Mouse (Mus musculus) liver, embryonic 12.5 days (tissue): ENCODE measurements around the gene Mlycd. TPM values are rescaled to one million over a fixed set of nuclear protein-coding genes. Genes with fewer than 3 reads are reported as not detected.

Experiments used
- ATAC-seq: fragments of 200-750 bp; cut with Nextera tagmentation; 2 replicates; pipeline ENCODE4 v1.8.0; 2017; ENCODE audit warnings: moderate number of reproducible peaks, mild to moderate bottlenecking, moderate library complexity
- H3K27ac ChIP-seq: fragments of 300-500 bp; sonication (generic); 2 replicates; pipeline ENCODE4 v1.5.1; 2016; ENCODE audit warnings: mild to moderate bottlenecking
- H3K27me3 ChIP-seq: fragments of 300-500 bp; sonication (generic); replicated peaks from 2 replicates; pipeline ENCODE4 v1.6.1; 2016; ENCODE audit warnings: mild to moderate bottlenecking, moderate library complexity
- H3K36me3 ChIP-seq: fragments of 300-500 bp; sonication (generic); 2 replicates; pipeline ENCODE4 v1.6.1; 2016; ENCODE audit warnings: mild to moderate bottlenecking, moderate library complexity
- H3K4me1 ChIP-seq: fragments of 300-500 bp; sonication (generic); 2 replicates; pipeline ENCODE4 v1.6.1; 2016
- H3K4me2 ChIP-seq: fragments of 300-500 bp; sonication (generic); 2 replicates; pipeline ENCODE4 v1.6.1; 2016; ENCODE audit warnings: mild to moderate bottlenecking, moderate library complexity
- H3K4me3 ChIP-seq: fragments of 300-500 bp; sonication (generic); 2 replicates; pipeline ENCODE4 v1.5.1; 2016; ENCODE audit warnings: mild to moderate bottlenecking, moderate library complexity
- H3K9ac ChIP-seq: fragments of 300-500 bp; sonication (generic); 2 replicates; pipeline ENCODE4 v1.6.1; 2016; ENCODE audit warnings: mild to moderate bottlenecking, moderate library complexity
- H3K9me3 ChIP-seq: fragments of 300-500 bp; sonication (generic); replicated peaks from 2 replicates; pipeline ENCODE4 v1.6.1; 2016; ENCODE audit warnings: mild to moderate bottlenecking, moderate library complexity
- WGBS: fragments of 180-500 bp; shearing (Covaris S2); methylation state at CpG from one replicate; pipeline ENCODE4 v1.1.7; 2016; ENCODE audit not compliant: insufficient replicate concordance; 5-methylcytosine and 5-hydroxymethylcytosine counted together
- polyA plus RNA-seq: library from polyadenylated mRNA; unstranded; fragments of >200 nt; fragmentation: Nextera tagmentation; extraction: Ambion mirVana; gene quantifications from 2 replicates; pipeline ENCODE4 v1.2.1, GENCODE M21; 2016

The Mlycd gene
- polyA plus RNA-seq, 1 experiment from 2014 or later = 11.7 TPM

- H3K36me3 ChIP-seq = no peaks in the 10 kb centered on the region
- ATAC-seq = no peak
- peaks cover 55% of the 10 kb centered on the region for H3K4me1 ChIP-seq
- H3K4me3 ChIP-seq = no peak overlapping the region
- 31% methylated on average over 10 of the region's 10 CpGs for WGBS
- H3K4me2 ChIP-seq = no peak overlapping the region
- H3K9me3 ChIP-seq = no peaks in the 10 kb centered on the region
- H3K27ac ChIP-seq = peak overlapping the region; percentile 57; the same call in 1 of the 2 replicates
- no peak overlapping the region; the same call in 1 of the 2 replicates for H3K9ac ChIP-seq
- peaks cover 7% of the 10 kb centered on the region; the same call in 1 of the 2 replicates for H3K27me3 ChIP-seq
These were observed 30.9 kb downstream of the Mlycd start for GRCm38 (mm10) chr8:119425533-119425932.

GRCm38 (mm10) chr8:119426069-119426735 is 31.5 kb downstream of the Mlycd start:
- 57% methylated on average over 6 of the region's 6 CpGs for WGBS
- peaks cover 60% of the 10 kb centered on the region for H3K4me1 ChIP-seq
- no peak overlapping the region for H3K9ac ChIP-seq
- peak overlapping the region; percentile 13; the same call in 1 of the 2 replicates for H3K4me2 ChIP-seq
- H3K27me3 ChIP-seq = peaks cover 2% of the 10 kb centered on the region; the same call in 1 of the 2 replicates
- H3K4me3 ChIP-seq = no peak overlapping the region
- H3K9me3 ChIP-seq = no peaks in the 10 kb centered on the region
- no peaks in the 10 kb centered on the region for H3K36me3 ChIP-seq
- peak overlapping the region; percentile 57 for H3K27ac ChIP-seq
- ATAC-seq = no peak

- H3K9me3 ChIP-seq = no peaks in the 10 kb centered on the region
- H3K4me2 ChIP-seq = no peak overlapping the region
- H3K36me3 ChIP-seq = no peaks in the 10 kb centered on the region
- WGBS = 63% methylated on average over 12 of the region's 12 CpGs
- H3K4me1 ChIP-seq = peaks cover 62% of the 10 kb centered on the region
- ATAC-seq = no peak
- H3K27ac ChIP-seq = no peak overlapping the region
- H3K9ac ChIP-seq = no peak overlapping the region
- H3K4me3 ChIP-seq = no peak overlapping the region
- no peaks in the 10 kb centered on the region for H3K27me3 ChIP-seq
These were observed 33.1 kb downstream of the Mlycd start for GRCm38 (mm10) chr8:119427634-119428349.

GRCm38 (mm10) chr8:119428350-119428740 is 33.7 kb downstream of the Mlycd start:
- Histone ChIP-seq H3K4me3 (no peak overlapping the region), H3K27me3 (no peaks in the 10 kb centered on the region), H3K4me2 (no peak overlapping the region), H3K9me3 (no peaks in the 10 kb centered on the region), H3K27ac (no peak overlapping the region), H3K9ac (no peak overlapping the region), H3K36me3 (no peaks in the 10 kb centered on the region), H3K4me1 (peaks cover 62% of the 10 kb centered on the region)
- 57% methylated on average over 7 of the region's 7 CpGs for WGBS
- no peak for ATAC-seq

- Histone ChIP-seq H3K27ac (no peak overlapping the region), H3K9me3 (no peaks in the 10 kb centered on the region), H3K4me1 (peaks cover 57% of the 10 kb centered on the region), H3K4me3 (no peak overlapping the region), H3K4me2 (no peak overlapping the region), H3K9ac (no peak overlapping the region), H3K27me3 (no peaks in the 10 kb centered on the region), H3K36me3 (no peaks in the 10 kb centered on the region)
- no peak for ATAC-seq
- WGBS = 58% methylated on average over 5 of the region's 5 CpGs
These were observed 34.2 kb downstream of the Mlycd start for GRCm38 (mm10) chr8:119428766-119429327.

GRCm38 (mm10) chr8:119429552-119429951 is 34.9 kb downstream of the Mlycd start:
- H3K4me1 ChIP-seq = peaks cover 51% of the 10 kb centered on the region
- whole genome bisulfite sequencing = 66% methylated on average over 3 of the region's 3 CpGs
- no peak overlapping the region; the same call in 1 of the 2 replicates for H3K27ac ChIP-seq
- H3K9ac ChIP-seq = no peak overlapping the region
- no peaks in the 10 kb centered on the region for H3K36me3 ChIP-seq
- no peaks in the 10 kb centered on the region for H3K9me3 ChIP-seq
- ATAC-seq = no peak
- H3K27me3 ChIP-seq = no peaks in the 10 kb centered on the region
- H3K4me2 ChIP-seq = no peak overlapping the region
- no peak overlapping the region for H3K4me3 ChIP-seq

- ATAC-seq = no peak
- Histone ChIP-seq H3K4me1 (peaks cover 48% of the 10 kb centered on the region), H3K4me3 (no peak overlapping the region), H3K4me2 (no peak overlapping the region), H3K36me3 (no peaks in the 10 kb centered on the region), H3K9ac (no peak overlapping the region), H3K27me3 (no peaks in the 10 kb centered on the region), H3K9me3 (no peaks in the 10 kb centered on the region), H3K27ac (peak overlapping the region; percentile 23; the same call in 1 of the 2 replicates)
- WGBS = 62% methylated on average over 8 of the region's 8 CpGs
These were observed 35.6 kb downstream of the Mlycd start for GRCm38 (mm10) chr8:119430250-119430649.

- Histone ChIP-seq H3K4me3 (no peak overlapping the region), H3K4me1 (peaks cover 44% of the 10 kb centered on the region), H3K36me3 (no peaks in the 10 kb centered on the region), H3K9ac (no peak overlapping the region), H3K27me3 (no peaks in the 10 kb centered on the region), H3K4me2 (no peak overlapping the region), H3K27ac (0 out of 2 replicates have a peak overlapping the region, but pooled peaks have one; percentile 23), H3K9me3 (no peaks in the 10 kb centered on the region)
- no peak for ATAC-seq
- 75% methylated on average over 7 of the region's 7 CpGs for WGBS
These were observed 36.0 kb downstream of the Mlycd start for GRCm38 (mm10) chr8:119430690-119431089.

GRCm38 (mm10) chr8:119432372-119432771 is 37.7 kb downstream of the Mlycd start:
- WGBS = 65% methylated on average over 3 of the region's 3 CpGs
- Histone ChIP-seq H3K36me3 (no peaks in the 10 kb centered on the region), H3K9ac (no peak overlapping the region), H3K27me3 (no peaks in the 10 kb centered on the region), H3K4me2 (no peak overlapping the region), H3K4me1 (peaks cover 45% of the 10 kb centered on the region), H3K9me3 (no peaks in the 10 kb centered on the region), H3K4me3 (no peak overlapping the region), H3K27ac (peak overlapping the region; percentile 70)
- ATAC-seq = peak; percentile 68

- Histone ChIP-seq H3K36me3 (no peaks in the 10 kb centered on the region), H3K9me3 (no peaks in the 10 kb centered on the region), H3K4me2 (no peak within 1 kb of the TSS), H3K4me3 (no peak within 1 kb of the TSS), H3K4me1 (peaks cover 36% of the 10 kb centered on the region), H3K9ac (no peak within 1 kb of the TSS), H3K27me3 (no peaks in the 10 kb centered on the region), H3K27ac (peak within 1 kb of the TSS; percentile 62)
- ATAC-seq = no peak
- WGBS = 75% methylated on average over 13 of the region's 13 CpGs
These were observed 39.0 kb downstream of the Mlycd start, which contains the start of gene Osgin1 for GRCm38 (mm10) chr8:119433582-119434174. Gene Osgin1, plus strand, starts transcription at chr8:119434124.

- Histone ChIP-seq H3K27me3 (no peaks in the 10 kb centered on the region), H3K9ac (no peak overlapping the region), H3K27ac (0 out of 2 replicates have a peak overlapping the region, but pooled peaks have one; percentile 27), H3K4me1 (peaks cover 27% of the 10 kb centered on the region), H3K4me2 (no peak overlapping the region), H3K4me3 (no peak overlapping the region), H3K9me3 (no peaks in the 10 kb centered on the region), H3K36me3 (no peaks in the 10 kb centered on the region)
- WGBS = 58% methylated on average over 6 of the region's 6 CpGs
- ATAC-seq = no peak
These were observed 39.9 kb downstream of the Mlycd start for GRCm38 (mm10) chr8:119434569-119434968.

GRCm38 (mm10) chr8:119435527-119435926 is 40.8 kb downstream of the Mlycd start:
- no peaks in the 10 kb centered on the region for H3K9me3 ChIP-seq
- 66% methylated on average over 7 of the region's 7 CpGs for WGBS
- no peak overlapping the region for H3K4me3 ChIP-seq
- H3K36me3 ChIP-seq = no peaks in the 10 kb centered on the region
- no peak overlapping the region for H3K4me2 ChIP-seq
- no peak overlapping the region for H3K27ac ChIP-seq
- ATAC-seq = no peak
- H3K27me3 ChIP-seq = no peaks in the 10 kb centered on the region
- H3K9ac ChIP-seq = no peak overlapping the region
- H3K4me1 ChIP-seq = peaks cover 34% of the 10 kb centered on the region
